Mouse (Mus musculus): ENCODE results near the gene Mob1b. TPM values are rescaled to one million over a fixed set of nuclear protein-coding genes. Genes with fewer than 3 reads are reported as not detected.

The Mob1b gene
- total and polyA plus RNA-seq, 3 experiments = 12.2 to 14.0 TPM; not detected in 1

GRCm38 (mm10) chr5:88690681-88691505, 29.8 kb upstream of the Mob1b start:
- H3K9me3 ChIP-seq (replicated peaks; ENCODE audit: insufficient read depth, low read length) = no peaks in the 10 kb centered on the region
- no peaks in the 10 kb centered on the region for H3K27me3 ChIP-seq (ENCODE audit: control insufficient read depth in 1 of 2, insufficient read depth in 2 of 2, low read length in 2 of 2)
- DNase-seq (ENCODE audit: low read depth, low spot score) = no peak
- no peak overlapping the region for H3K27ac ChIP-seq (ENCODE audit: control insufficient read depth, low read depth, low read length)
- no peak overlapping the region for H3K4me3 ChIP-seq (ENCODE audit: control insufficient read depth in 1 of 2, insufficient read depth in 1 of 2, low read depth in 2 of 2, low read length in 2 of 2)
- peaks cover 0 to 6% of the 10 kb centered on the region in 2 experiments; a peak in 2 of 4 replicates for H3K36me3 ChIP-seq (ENCODE audit: control insufficient read depth in 1 of 2, insufficient read depth in 2 of 2, low read length in 2 of 2)
- H3K4me1 ChIP-seq (ENCODE audit: control insufficient read depth in 1 of 2, insufficient read depth in 2 of 2, low read length in 2 of 2) = peaks cover 0 to 11% of the 10 kb centered on the region in 2 experiments; a peak in 2 of 4 replicates
- TF ChIP-seq POLR2AphosphoS5 (IDR thresholded peaks at IDR 0.05; ENCODE audit: borderline replicate concordance, low read depth, low read length) = no peak
- no peak for TF ChIP-seq ETS1 (IDR thresholded peaks at IDR 0.05; ENCODE audit: low read depth, low read length)
- no peak for TF ChIP-seq USF2 (IDR thresholded peaks at IDR 0.05; ENCODE audit: borderline replicate concordance in 1 of 2, insufficient read depth in 1 of 2, low read depth in 1 of 2, low read length in 2 of 2)
- TF ChIP-seq MAFK (IDR thresholded peaks at IDR 0.05; ENCODE audit: borderline replicate concordance, low read depth, low read length) = no peak
- no peak for TF ChIP-seq TCF12 (IDR thresholded peaks at IDR 0.05; ENCODE audit: low read depth, low read length)
- TF ChIP-seq TAL1 (IDR thresholded peaks at IDR 0.05; ENCODE audit: low read length) = no peak
- no peak for TF ChIP-seq GABPA (IDR thresholded peaks at IDR 0.05; ENCODE audit: low read depth, low read length)
- no peak for TF ChIP-seq EP300 (IDR thresholded peaks at IDR 0.05; ENCODE audit: low read depth in 1 of 2, low read length in 2 of 2)
- TF ChIP-seq CHD1 (IDR thresholded peaks at IDR 0.05; ENCODE audit: low read depth, low read length) = no peak
- TF ChIP-seq MYC (IDR thresholded peaks at IDR 0.05; ENCODE audit: low read depth, low read length) = no peak
- TF ChIP-seq RAD21 (IDR thresholded peaks at IDR 0.05; ENCODE audit: low read depth, low read length) = no peak
- TF ChIP-seq JUND (IDR thresholded peaks at IDR 0.05; ENCODE audit: low read depth, low read length) = no peak
- TF ChIP-seq GATA1 (IDR thresholded peaks at IDR 0.05; ENCODE audit: low read depth, low read length) = no peak
- TF ChIP-seq HCFC1 (IDR thresholded peaks at IDR 0.05; ENCODE audit: low read depth, low read length) = no peak
- TF ChIP-seq TBP (IDR thresholded peaks at IDR 0.05; ENCODE audit: low read depth, low read length) = no peak
- TF ChIP-seq NELFE (IDR thresholded peaks at IDR 0.05; ENCODE audit: low read depth, low read length) = no peak
- TF ChIP-seq USF1 (IDR thresholded peaks at IDR 0.05; ENCODE audit: low read depth, low read length) = no peak
- no peak for TF ChIP-seq MAX (IDR thresholded peaks at IDR 0.05; ENCODE audit: low read length)
- no peak overlapping the region for H3K9ac ChIP-seq (ENCODE audit: control insufficient read depth, low read depth, low read length, poor library complexity, severe bottlenecking)
- H3K79me2 ChIP-seq (ENCODE audit: control insufficient read depth, insufficient read depth, low read length, poor library complexity) = no peaks in the 10 kb centered on the region

- no peak overlapping the region for H3K9ac ChIP-seq (ENCODE audit: control insufficient read depth, low read depth, low read length, poor library complexity, severe bottlenecking)
- H3K27ac ChIP-seq (ENCODE audit: control insufficient read depth, low read depth, low read length) = no peak overlapping the region
- no peak for DNase-seq (ENCODE audit: low read depth, low spot score)
- H3K4me3 ChIP-seq (ENCODE audit: control insufficient read depth in 1 of 2, insufficient read depth in 1 of 2, low read depth in 2 of 2, low read length in 2 of 2) = no peak overlapping the region
- no peaks in the 10 kb centered on the region for H3K9me3 ChIP-seq (replicated peaks; ENCODE audit: insufficient read depth, low read length)
- H3K36me3 ChIP-seq (ENCODE audit: control insufficient read depth in 1 of 2, insufficient read depth in 2 of 2, low read length in 2 of 2) = peaks cover 0 to 3% of the 10 kb centered on the region in 2 experiments; a peak in 1 of 4 replicates
- H3K4me1 ChIP-seq (ENCODE audit: control insufficient read depth in 1 of 2, insufficient read depth in 2 of 2, low read length in 2 of 2) = peaks cover 0 to 7% of the 10 kb centered on the region in 2 experiments; a peak in 2 of 4 replicates
- no peaks in the 10 kb centered on the region for H3K27me3 ChIP-seq (ENCODE audit: control insufficient read depth in 1 of 2, insufficient read depth in 2 of 2, low read length in 2 of 2)
- no peaks in the 10 kb centered on the region for H3K79me2 ChIP-seq (ENCODE audit: control insufficient read depth, insufficient read depth, low read length, poor library complexity)
- TF ChIP-seq ZKSCAN1 (IDR thresholded peaks at IDR 0.05; ENCODE audit: low read depth, low read length) (no peak), CHD1 (IDR thresholded peaks at IDR 0.05; ENCODE audit: low read depth, low read length) (no peak), MAX (IDR thresholded peaks at IDR 0.05; ENCODE audit: low read length) (no peak), POLR2AphosphoS2 (IDR thresholded peaks at IDR 0.05; ENCODE audit: low read length) (no peak), HCFC1 (IDR thresholded peaks at IDR 0.05; ENCODE audit: low read depth, low read length) (no peak), SMC3 (IDR thresholded peaks at IDR 0.05; ENCODE audit: low read depth, low read length) (no peak), GATA1 (IDR thresholded peaks at IDR 0.05; ENCODE audit: low read depth, low read length) (no peak), UBTF (IDR thresholded peaks at IDR 0.05; ENCODE audit: borderline replicate concordance, insufficient read depth, low read depth, low read length) (no peak), ELF1 (IDR thresholded peaks at IDR 0.05; ENCODE audit: low read depth, low read length) (no peak), MXI1 (IDR thresholded peaks at IDR 0.05; ENCODE audit: low read depth, low read length) (no peak), USF1 (IDR thresholded peaks at IDR 0.05; ENCODE audit: low read depth, low read length) (no peak), SIN3A (IDR thresholded peaks at IDR 0.05; ENCODE audit: low read length) (no peak), JUND (IDR thresholded peaks at IDR 0.05; ENCODE audit: low read depth, low read length) (no peak), E2F4 (IDR thresholded peaks at IDR 0.05; ENCODE audit: borderline replicate concordance, low read depth, low read length) (no peak), KAT2A (conservative IDR thresholded peaks at IDR 0.05; ENCODE audit: low read depth, low read length) (no peak), MYC (IDR thresholded peaks at IDR 0.05; ENCODE audit: low read depth, low read length) (no peak), CTCF (IDR thresholded peaks at IDR 0.05 in 2 of 3, conservative IDR thresholded peaks at IDR 0.05 in 1 of 3; ENCODE audit: control insufficient read depth in 1 of 3, insufficient read depth in 1 of 3, low read depth in 2 of 3, low read length in 3 of 3, poor library complexity in 1 of 3, severe bottlenecking in 1 of 3) (no peak), GABPA (IDR thresholded peaks at IDR 0.05; ENCODE audit: low read depth, low read length) (no peak), MAZ (IDR thresholded peaks at IDR 0.05; ENCODE audit: low read depth, low read length) (no peak)
These were observed 29.1 kb upstream of the Mob1b start for GRCm38 (mm10) chr5:88691506-88692095.

All from MEL (cell line).